Mouse (Mus musculus): ENCODE results near the gene Hip1. TPM values are rescaled to one million over a fixed set of nuclear protein-coding genes. Genes with fewer than 3 reads are reported as not detected.

The Hip1 gene
- polyA plus RNA-seq, 1 experiment from 2014 or later, result 32.7 TPM

DNA sequence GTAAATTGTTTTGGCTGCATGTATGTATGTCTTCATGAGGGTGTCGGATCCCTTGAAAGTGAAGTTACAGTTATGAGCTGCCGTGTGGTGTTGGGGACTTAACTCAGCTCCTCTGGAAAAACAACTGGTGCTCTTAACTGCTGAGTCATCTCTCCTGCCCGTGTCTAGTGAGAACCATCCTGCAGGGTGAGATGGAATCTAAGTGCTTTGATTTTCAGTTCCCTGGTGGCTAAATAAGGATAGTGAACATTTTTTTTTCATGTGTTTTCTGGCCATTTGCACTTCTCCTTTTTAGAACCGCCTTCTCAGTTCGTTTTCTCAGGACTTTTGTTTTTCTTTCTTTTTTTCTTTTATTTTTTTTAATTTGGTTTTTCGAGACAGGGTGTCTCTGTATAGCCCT is 23.8 kb upstream of the Hip1 start:
- no peak overlapping the region for H3K4me2 ChIP-seq (ENCODE audit: low read length)
- ATAC-seq (replicated peaks; ENCODE audit: low FRiP score, low TSS enrichment, low read depth) (no peak), DNase-seq (ENCODE audit: low spot score) (no peak)
- H3K4me1 ChIP-seq (replicated peaks; ENCODE audit: control insufficient read depth, insufficient read depth, low read length), result no peaks in the 10 kb centered on the region
- H3K9ac ChIP-seq (ENCODE audit: low read length), result no peak overlapping the region
- no peaks in the 10 kb centered on the region for H3K27me3 ChIP-seq (replicated peaks; ENCODE audit: control insufficient read depth, insufficient read depth, low read length)
- no peak overlapping the region for H3K4me3 ChIP-seq (ENCODE audit: low read depth, low read length)
- H3K9me3 ChIP-seq (ENCODE audit: control insufficient read depth, low read length), result no peaks in the 10 kb centered on the region
- 66% methylated on average over 6 of the region's 6 CpGs for WGBS
- H3K36me3 ChIP-seq (ENCODE audit: control insufficient read depth, insufficient read depth, low read length), result no peaks in the 10 kb centered on the region
- H3K27ac ChIP-seq (ENCODE audit: low read depth), result no peak overlapping the region

DNA sequence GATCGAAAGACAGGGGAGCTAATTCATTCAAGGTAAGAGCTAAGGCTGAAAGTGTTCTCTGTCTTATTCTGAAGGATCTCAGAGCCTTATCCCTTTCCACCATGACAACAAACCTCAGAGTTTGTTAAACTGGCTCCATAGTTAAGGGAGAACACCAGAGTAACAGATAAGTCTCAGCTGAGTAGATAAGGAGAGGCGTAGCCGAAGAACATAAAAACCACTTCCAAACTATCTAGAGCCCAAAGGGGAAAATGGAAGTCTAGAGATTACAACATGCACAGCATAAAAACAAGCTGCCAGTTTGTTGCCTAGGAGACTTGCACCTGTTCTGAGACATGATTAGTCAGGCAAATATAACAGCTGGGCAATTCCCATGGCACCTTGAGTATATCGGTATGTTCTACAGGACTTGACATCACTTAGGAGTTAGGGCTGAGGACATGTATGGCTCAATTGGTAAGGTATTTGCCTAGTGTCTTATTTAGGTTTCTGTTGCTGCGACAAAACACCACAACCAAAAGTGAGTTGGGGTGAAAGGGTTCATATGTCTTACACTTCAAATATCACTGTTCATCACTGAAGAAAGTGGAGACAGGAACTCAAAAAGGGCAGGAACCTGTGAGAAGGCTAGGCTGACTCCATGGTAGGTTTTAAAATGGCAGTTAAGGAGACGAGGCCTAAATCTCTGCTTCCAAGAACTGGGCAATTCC is 22.8 kb upstream of the Hip1 start:
- Histone ChIP-seq H3K9me3 (ENCODE audit: control insufficient read depth, low read length) (no peaks in the 10 kb centered on the region), H3K4me3 (ENCODE audit: low read depth, low read length) (no peak overlapping the region), H3K4me1 (replicated peaks; ENCODE audit: control insufficient read depth, insufficient read depth, low read length) (no peaks in the 10 kb centered on the region), H3K27me3 (replicated peaks; ENCODE audit: control insufficient read depth, insufficient read depth, low read length) (no peaks in the 10 kb centered on the region), H3K4me2 (ENCODE audit: low read length) (no peak overlapping the region), H3K27ac (ENCODE audit: low read depth) (no peak overlapping the region), H3K9ac (ENCODE audit: low read length) (no peak overlapping the region), H3K36me3 (ENCODE audit: control insufficient read depth, insufficient read depth, low read length) (no peaks in the 10 kb centered on the region)
- 88% methylated on average over 6 of the region's 6 CpGs for WGBS
- ATAC-seq (replicated peaks; ENCODE audit: low FRiP score, low TSS enrichment, low read depth) (no peak), DNase-seq (ENCODE audit: low spot score) (no peak)

DNA sequence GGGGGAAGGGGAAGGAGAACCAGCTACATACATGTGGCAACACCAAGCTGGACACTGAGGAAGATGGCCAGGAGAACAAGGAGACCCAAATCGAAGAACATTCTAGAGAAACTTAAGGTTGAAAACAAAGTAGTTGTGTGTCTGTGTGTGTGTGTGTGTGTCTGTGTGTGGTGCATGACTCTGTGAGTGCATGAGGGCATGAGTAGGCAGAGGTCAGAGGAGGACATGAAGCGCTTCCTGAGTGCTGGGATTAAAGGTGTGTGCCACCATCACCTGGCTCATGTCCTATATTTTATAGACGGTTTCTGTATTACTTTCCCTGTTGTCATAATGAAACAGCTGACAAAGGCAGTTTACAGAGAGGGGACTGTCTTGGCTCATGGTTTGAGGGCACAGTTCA is 18.5 kb upstream of the Hip1 start, which contains the start of gene Ccl26:
Ccl26 (minus strand) TSS at position 101 of the 400 bp plus-strand sequence.
- no peak for ATAC-seq (replicated peaks; ENCODE audit: low FRiP score, low TSS enrichment, low read depth)
- no peak for DNase-seq (ENCODE audit: low spot score)
- Histone ChIP-seq H3K9ac (ENCODE audit: low read length) (no peak within 1 kb of the TSS), H3K27me3 (replicated peaks; ENCODE audit: control insufficient read depth, insufficient read depth, low read length) (no peaks in the 10 kb centered on the region), H3K36me3 (ENCODE audit: control insufficient read depth, insufficient read depth, low read length) (no peaks in the 10 kb centered on the region), H3K4me2 (ENCODE audit: low read length) (no peak within 1 kb of the TSS), H3K9me3 (ENCODE audit: control insufficient read depth, low read length) (no peaks in the 10 kb centered on the region), H3K27ac (ENCODE audit: low read depth) (no peak within 1 kb of the TSS), H3K4me3 (ENCODE audit: low read depth, low read length) (no peak within 1 kb of the TSS), H3K4me1 (replicated peaks; ENCODE audit: control insufficient read depth, insufficient read depth, low read length) (no peaks in the 10 kb centered on the region)
- 75% methylated on average over 3 of the region's 3 CpGs for WGBS

GRCm38 (mm10) chr5:135557671-135558070 is 12.8 kb upstream of the Hip1 start:
- no peak for ATAC-seq (replicated peaks; ENCODE audit: low FRiP score, low TSS enrichment, low read depth)
- Histone ChIP-seq H3K4me3 (ENCODE audit: low read depth, low read length) (no peak overlapping the region), H3K27me3 (replicated peaks; ENCODE audit: control insufficient read depth, insufficient read depth, low read length) (no peaks in the 10 kb centered on the region), H3K4me2 (ENCODE audit: low read length) (no peak overlapping the region), H3K36me3 (ENCODE audit: control insufficient read depth, insufficient read depth, low read length) (no peaks in the 10 kb centered on the region), H3K4me1 (replicated peaks; ENCODE audit: control insufficient read depth, insufficient read depth, low read length) (no peaks in the 10 kb centered on the region), H3K9me3 (ENCODE audit: control insufficient read depth, low read length) (no peaks in the 10 kb centered on the region), H3K9ac (ENCODE audit: low read length) (no peak overlapping the region), H3K27ac (ENCODE audit: low read depth) (no peak overlapping the region)
- no peak for DNase-seq (ENCODE audit: low spot score)
- WGBS, result 65% methylated on average over 3 of the region's 3 CpGs

- H3K4me3 ChIP-seq (ENCODE audit: low read depth, low read length), result no peak overlapping the region
- no peaks in the 10 kb centered on the region for H3K9me3 ChIP-seq (ENCODE audit: control insufficient read depth, low read length)
- H3K4me1 ChIP-seq (replicated peaks; ENCODE audit: control insufficient read depth, insufficient read depth, low read length), result no peaks in the 10 kb centered on the region
- 20% methylated on average over 4 of the region's 4 CpGs for WGBS
- no peak overlapping the region for H3K9ac ChIP-seq (ENCODE audit: low read length)
- no peak overlapping the region for H3K4me2 ChIP-seq (ENCODE audit: low read length)
- no peaks in the 10 kb centered on the region for H3K36me3 ChIP-seq (ENCODE audit: control insufficient read depth, insufficient read depth, low read length)
- H3K27ac ChIP-seq (ENCODE audit: low read depth), result no peak overlapping the region
- no peaks in the 10 kb centered on the region for H3K27me3 ChIP-seq (replicated peaks; ENCODE audit: control insufficient read depth, insufficient read depth, low read length)
- DNase-seq (ENCODE audit: low spot score) (no peak), ATAC-seq (replicated peaks; ENCODE audit: low FRiP score, low TSS enrichment, low read depth) (no peak)
Measured at GRCm38 (mm10) chr5:135557051-135557450, 12.1 kb upstream of the Hip1 start.

GRCm38 (mm10) chr5:135556259-135556658 is 11.3 kb upstream of the Hip1 start:
- WGBS, result 75% methylated on average over 3 of the region's 4 CpGs
- Histone ChIP-seq H3K27me3 (replicated peaks; ENCODE audit: control insufficient read depth, insufficient read depth, low read length) (no peaks in the 10 kb centered on the region), H3K27ac (ENCODE audit: low read depth) (no peak overlapping the region), H3K4me1 (replicated peaks; ENCODE audit: control insufficient read depth, insufficient read depth, low read length) (no peaks in the 10 kb centered on the region), H3K9me3 (ENCODE audit: control insufficient read depth, low read length) (no peaks in the 10 kb centered on the region), H3K4me2 (ENCODE audit: low read length) (no peak overlapping the region), H3K9ac (ENCODE audit: low read length) (no peak overlapping the region), H3K4me3 (ENCODE audit: low read depth, low read length) (no peak overlapping the region), H3K36me3 (ENCODE audit: control insufficient read depth, insufficient read depth, low read length) (no peaks in the 10 kb centered on the region)
- DNase-seq (ENCODE audit: low spot score) (no peak), ATAC-seq (replicated peaks; ENCODE audit: low FRiP score, low TSS enrichment, low read depth) (no peak)

- Histone ChIP-seq H3K9ac (ENCODE audit: low read length) (no peak overlapping the region), H3K27me3 (replicated peaks; ENCODE audit: control insufficient read depth, insufficient read depth, low read length) (no peaks in the 10 kb centered on the region), H3K9me3 (ENCODE audit: control insufficient read depth, low read length) (no peaks in the 10 kb centered on the region), H3K27ac (ENCODE audit: low read depth) (no peak overlapping the region), H3K4me3 (ENCODE audit: low read depth, low read length) (no peak overlapping the region), H3K4me2 (ENCODE audit: low read length) (no peak overlapping the region), H3K4me1 (replicated peaks; ENCODE audit: control insufficient read depth, insufficient read depth, low read length) (no peaks in the 10 kb centered on the region), H3K36me3 (ENCODE audit: control insufficient read depth, insufficient read depth, low read length) (no peaks in the 10 kb centered on the region)
- DNase-seq (ENCODE audit: low spot score) (no peak), ATAC-seq (replicated peaks; ENCODE audit: low FRiP score, low TSS enrichment, low read depth) (no peak)
- WGBS, result 80% methylated on average over 3 of the region's 3 CpGs
Measured at GRCm38 (mm10) chr5:135551591-135551990, 6.7 kb upstream of the Hip1 start.

GRCm38 (mm10) chr5:135550910-135551309 is 6.0 kb upstream of the Hip1 start:
- WGBS, result 33% methylated on average over 3 of the region's 3 CpGs
- no peak overlapping the region for H3K4me2 ChIP-seq (ENCODE audit: low read length)
- no peak overlapping the region for H3K27ac ChIP-seq (ENCODE audit: low read depth)
- ATAC-seq (replicated peaks; ENCODE audit: low FRiP score, low TSS enrichment, low read depth), result no peak
- H3K4me3 ChIP-seq (ENCODE audit: low read depth, low read length), result no peak overlapping the region
- no peak overlapping the region for H3K9ac ChIP-seq (ENCODE audit: low read length)
- H3K27me3 ChIP-seq (replicated peaks; ENCODE audit: control insufficient read depth, insufficient read depth, low read length), result no peaks in the 10 kb centered on the region
- no peaks in the 10 kb centered on the region for H3K4me1 ChIP-seq (replicated peaks; ENCODE audit: control insufficient read depth, insufficient read depth, low read length)
- DNase-seq (ENCODE audit: low spot score), result no peak
- no peaks in the 10 kb centered on the region for H3K36me3 ChIP-seq (ENCODE audit: control insufficient read depth, insufficient read depth, low read length)
- no peaks in the 10 kb centered on the region for H3K9me3 ChIP-seq (ENCODE audit: control insufficient read depth, low read length)

DNA sequence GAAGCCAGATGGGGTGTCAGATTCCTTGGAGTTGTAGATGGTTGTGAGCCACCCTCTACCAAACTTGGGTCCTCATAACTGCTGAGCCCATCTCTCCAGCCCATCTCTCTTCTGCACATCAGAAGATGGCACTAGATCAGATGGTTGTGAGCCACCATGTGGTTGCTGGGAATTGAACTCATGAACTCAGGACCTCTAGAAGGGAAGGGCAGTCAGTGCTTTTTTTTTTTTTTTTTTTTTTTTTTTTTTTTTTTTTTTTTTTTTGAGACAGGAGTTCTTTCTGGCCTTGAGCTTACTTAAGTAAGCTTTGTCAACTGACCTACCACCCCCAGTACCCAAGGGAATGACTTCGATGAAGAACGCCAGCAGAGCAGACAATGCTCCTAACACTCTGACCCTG is 3.1 kb upstream of the Hip1 start:
- H3K9ac ChIP-seq (ENCODE audit: low read length), result no peak overlapping the region
- 46% methylated on average over 2 of the region's 2 CpGs for WGBS
- H3K4me2 ChIP-seq (ENCODE audit: low read length), result no peak overlapping the region
- ATAC-seq (replicated peaks; ENCODE audit: low FRiP score, low TSS enrichment, low read depth) (no peak), DNase-seq (ENCODE audit: low spot score) (no peak)
- H3K36me3 ChIP-seq (ENCODE audit: control insufficient read depth, insufficient read depth, low read length), result no peaks in the 10 kb centered on the region
- 0 out of 2 replicates have a peak, but pooled peaks cover 3% of the 10 kb centered on the region for H3K4me1 ChIP-seq (replicated peaks; ENCODE audit: control insufficient read depth, insufficient read depth, low read length)
- H3K9me3 ChIP-seq (ENCODE audit: control insufficient read depth, low read length), result no peaks in the 10 kb centered on the region
- H3K27me3 ChIP-seq (replicated peaks; ENCODE audit: control insufficient read depth, insufficient read depth, low read length), result no peaks in the 10 kb centered on the region
- H3K27ac ChIP-seq (ENCODE audit: low read depth), result no peak overlapping the region
- H3K4me3 ChIP-seq (ENCODE audit: low read depth, low read length), result no peak overlapping the region
